Mouse (Mus musculus) large intestine, adult 2 months (tissue): ENCODE results near the gene Lyve1. TPM values are rescaled to one million over a fixed set of nuclear protein-coding genes. Genes with fewer than 3 reads are reported as not detected.

Experiments
- DNase-seq: peaks from one replicate; pipeline ENCODE4 v3.0.0-alpha.2; 2012; ENCODE audit warnings: low read depth, low spot score
- WGBS: fragments of 180-500 bp; shearing (Covaris S2); methylation state at CpG from one replicate; pipeline ENCODE4 v1.1.7; 2018; 5-methylcytosine and 5-hydroxymethylcytosine counted together
- polyA plus RNA-seq: library from polyadenylated mRNA; depleted of rRNA; stranded (reverse); fragments of >200 nt; gene quantifications from 2 replicates; pipeline ENCODE4 v1.2.3, GENCODE M21; 2012

Lyve1 gene
- polyA plus RNA-seq, 1 experiment, result 11.1 TPM

- DNase-seq, result peak; percentile 76
- 20% methylated on average over 8 of the region's 8 CpGs for WGBS
Observed at GRCm38 (mm10) chr7:110854927-110855546, 8.0 kb downstream of the Lyve1 start.

GRCm38 (mm10) chr7:110854519-110854918 is 8.5 kb downstream of the Lyve1 start:
- DNase-seq, result no peak
- 20% methylated on average over 3 of the region's 3 CpGs for WGBS

GRCm38 (mm10) chr7:110853611-110854010 is 9.4 kb downstream of the Lyve1 start:
- DNase-seq, result no peak
- WGBS, result 35% methylated on average over 10 of the region's 10 CpGs

GRCm38 (mm10) chr7:110851541-110852203 is 11.4 kb downstream of the Lyve1 start:
- 46% methylated on average over 7 of the region's 7 CpGs for WGBS
- DNase-seq, result no peak

- WGBS, result 90% methylated on average over 1 of the region's 1 CpGs
Observed at GRCm38 (mm10) chr7:110848371-110848770, 14.7 kb downstream of the Lyve1 start.

GRCm38 (mm10) chr7:110847321-110847720 is 15.7 kb downstream of the Lyve1 start:
- 83% methylated on average over 2 of the region's 2 CpGs for WGBS
- no peak for DNase-seq

More at GRCm38 (mm10) chr7:110848371-110848770, 14.7 kb downstream of the Lyve1 start:
- no peak for DNase-seq

GRCm38 (mm10) chr7:110843916-110844874 is 18.8 kb downstream of the Lyve1 start, which contains the start of gene Rnf141:
Gene Rnf141, minus strand, starts transcription at chr7:110844457.
- peak; percentile 78 for DNase-seq
- under 1% methylated on average over 42 of the region's 42 CpGs for WGBS

GRCm38 (mm10) chr7:110840332-110840731 is 22.7 kb downstream of the Lyve1 start:
- WGBS, result 22% methylated on average over 4 of the region's 4 CpGs
- no peak for DNase-seq

GRCm38 (mm10) chr7:110834522-110834921 is 28.5 kb downstream of the Lyve1 start:
- 16% methylated on average over 3 of the region's 3 CpGs for WGBS
- no peak for DNase-seq

GRCm38 (mm10) chr7:110834018-110834417 is 29.0 kb downstream of the Lyve1 start:
- 92% methylated on average over 1 of the region's 1 CpGs for WGBS
- DNase-seq, result no peak

GRCm38 (mm10) chr7:110833024-110833423 is 30.0 kb downstream of the Lyve1 start:
- 22% methylated on average over 1 of the region's 1 CpGs for WGBS
- DNase-seq, result no peak

GRCm38 (mm10) chr7:110823995-110824953 is 38.8 kb downstream of the Lyve1 start:
- 83% methylated on average over 8 of the region's 8 CpGs for WGBS
- no peak for DNase-seq

- 80% methylated on average over 4 of the region's 4 CpGs for WGBS
- no peak for DNase-seq
Observed at GRCm38 (mm10) chr7:110823593-110823992, 39.4 kb downstream of the Lyve1 start.

- no peak for DNase-seq
- WGBS, result 88% methylated on average over 8 of the region's 8 CpGs
Observed at GRCm38 (mm10) chr7:110823076-110823475, 40.0 kb downstream of the Lyve1 start.

- DNase-seq, result no peak
- whole genome bisulfite sequencing, result 37% methylated on average over 4 of the region's 4 CpGs
Observed at GRCm38 (mm10) chr7:110822055-110822454, 41.0 kb downstream of the Lyve1 start.

GRCm38 (mm10) chr7:110821653-110822052 is 41.4 kb downstream of the Lyve1 start:
- 44% methylated on average over 3 of the region's 3 CpGs for WGBS

GRCm38 (mm10) chr7:110821068-110821467 is 42.0 kb downstream of the Lyve1 start:
- DNase-seq, result no peak
- 80% methylated on average over 5 of the region's 5 CpGs for WGBS

More at GRCm38 (mm10) chr7:110821653-110822052, 41.4 kb downstream of the Lyve1 start:
- no peak for DNase-seq

GRCm38 (mm10) chr7:110818787-110819350 is 44.2 kb downstream of the Lyve1 start:
- 35% methylated on average over 11 of the region's 11 CpGs for WGBS
- DNase-seq, result no peak

GRCm38 (mm10) chr7:110818206-110818605 is 44.8 kb downstream of the Lyve1 start:
- no peak for DNase-seq
- 45% methylated on average over 6 of the region's 6 CpGs for WGBS
